Mouse (Mus musculus) CH12.LX (cell line): ENCODE data around the gene Kirrel3.

ENCODE experiments used
- CTCF ChIP-seq, 2 experiments: IDR thresholded peaks in 1 of 2; conservative IDR thresholded peaks in 1 of 2; 2 replicates each; pipeline ENCODE4 v1.5.1; 2011 to 2012; ENCODE audit warnings: low read depth in 2 of 2, low read length in 2 of 2, improper control_type of control experiment in 1 of 2, inconsistent platforms in 1 of 2, mild to moderate bottlenecking in 1 of 2, moderate library complexity in 1 of 2
- E2F4 ChIP-seq: IDR thresholded peaks from 2 replicates; pipeline ENCODE4 v1.6.1; 2011; ENCODE audit warnings: low read depth, low read length, improper control_type of control experiment; ENCODE audit not compliant: insufficient replicate concordance
- GABPA ChIP-seq: IDR thresholded peaks from 2 replicates; pipeline ENCODE4 v1.6.1; 2012; ENCODE audit warnings: low read depth, low read length, improper control_type of control experiment, inconsistent platforms; ENCODE audit not compliant: insufficient replicate concordance
- KAT2A ChIP-seq: IDR thresholded peaks from 2 replicates; pipeline ENCODE4 v1.6.1; 2012; ENCODE audit warnings: low read length, improper control_type of control experiment, inconsistent platforms; ENCODE audit not compliant: insufficient replicate concordance
- MAX ChIP-seq: IDR thresholded peaks from 2 replicates; pipeline ENCODE4 v1.6.1; 2011; ENCODE audit warnings: low read length, improper control_type of control experiment
- MYC ChIP-seq: IDR thresholded peaks from 2 replicates; pipeline ENCODE4 v1.6.1; 2011; ENCODE audit warnings: low read depth, mild to moderate bottlenecking, improper control_type of control experiment, low read length
- NELFE ChIP-seq: IDR thresholded peaks from 2 replicates; pipeline ENCODE4 v1.6.1; 2011; ENCODE audit warnings: low read depth, low read length, improper control_type of control experiment
- POLR2A ChIP-seq: IDR thresholded peaks from 2 replicates; pipeline ENCODE4 v1.6.1; 2011; ENCODE audit warnings: low read depth, mild to moderate bottlenecking, improper control_type of control experiment, low read length
- RAD21 ChIP-seq: IDR thresholded peaks from 2 replicates; pipeline ENCODE4 v1.6.1; 2011; ENCODE audit warnings: low read depth, mild to moderate bottlenecking, low read length, improper control_type of control experiment, moderate library complexity
- SIN3A ChIP-seq: IDR thresholded peaks from 2 replicates; pipeline ENCODE4 v1.6.1; 2012; ENCODE audit warnings: low read length, improper control_type of control experiment, inconsistent platforms
- TCF12 ChIP-seq: IDR thresholded peaks from 2 replicates; pipeline ENCODE4 v1.6.1; 2014; ENCODE audit warnings: low read depth, mild to moderate bottlenecking, inconsistent platforms, low read length, improper control_type of control experiment
- USF1 ChIP-seq: IDR thresholded peaks from 2 replicates; pipeline ENCODE4 v1.6.1; 2014; ENCODE audit warnings: low read depth, mild to moderate bottlenecking, inconsistent platforms, low read length, improper control_type of control experiment

DNA sequence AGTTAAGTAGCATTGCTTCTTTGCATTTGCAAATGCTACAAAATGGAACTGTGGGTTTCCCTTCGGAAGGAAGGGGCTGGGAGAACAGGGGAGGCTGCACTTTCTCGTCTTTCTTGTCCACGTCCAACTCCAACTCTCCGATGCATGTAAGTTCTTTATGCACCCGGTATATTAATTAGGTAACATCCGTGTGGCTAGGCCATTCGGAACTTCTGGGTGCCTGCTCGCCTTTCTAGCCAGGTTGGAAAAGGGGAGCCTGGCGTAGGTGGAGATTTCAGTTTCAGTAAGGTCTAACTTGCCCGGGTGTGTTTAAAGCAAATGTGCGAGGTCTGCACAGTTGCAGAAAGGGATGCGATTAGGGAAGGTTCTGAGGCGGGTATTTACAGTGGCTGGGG, 3.6 kb downstream of the Kirrel3 start:
- TF ChIP-seq MYC (no peak), KAT2A (no peak), POLR2A (no peak), CTCF (conservative IDR thresholded peaks at IDR 0.05 in 1 of 2, IDR thresholded peaks at IDR 0.05 in 1 of 2; ENCODE audit: low read depth in 2 of 2, low read length in 2 of 2) (no peak), SIN3A (no peak), RAD21 (no peak), TCF12 (no peak), NELFE (no peak), MAX (no peak), GABPA (no peak), USF1 (no peak), E2F4 (no peak)
